Mouse (Mus musculus): ENCODE measurements around the gene Pou2af1.

Pou2af1 gene

GRCm38 (mm10) chr9:51213023-51213728 lies at the start of gene Pou2af1:
TSS of gene Pou2af1 (plus strand) at chr9:51213708.
- DNase-seq (ENCODE audit: low spot score) = no peak

- DNase-seq (ENCODE audit: low spot score) = no peak
Measured at GRCm38 (mm10) chr9:51163989-51164388, 49.5 kb upstream of the Pou2af1 start.

DNA sequence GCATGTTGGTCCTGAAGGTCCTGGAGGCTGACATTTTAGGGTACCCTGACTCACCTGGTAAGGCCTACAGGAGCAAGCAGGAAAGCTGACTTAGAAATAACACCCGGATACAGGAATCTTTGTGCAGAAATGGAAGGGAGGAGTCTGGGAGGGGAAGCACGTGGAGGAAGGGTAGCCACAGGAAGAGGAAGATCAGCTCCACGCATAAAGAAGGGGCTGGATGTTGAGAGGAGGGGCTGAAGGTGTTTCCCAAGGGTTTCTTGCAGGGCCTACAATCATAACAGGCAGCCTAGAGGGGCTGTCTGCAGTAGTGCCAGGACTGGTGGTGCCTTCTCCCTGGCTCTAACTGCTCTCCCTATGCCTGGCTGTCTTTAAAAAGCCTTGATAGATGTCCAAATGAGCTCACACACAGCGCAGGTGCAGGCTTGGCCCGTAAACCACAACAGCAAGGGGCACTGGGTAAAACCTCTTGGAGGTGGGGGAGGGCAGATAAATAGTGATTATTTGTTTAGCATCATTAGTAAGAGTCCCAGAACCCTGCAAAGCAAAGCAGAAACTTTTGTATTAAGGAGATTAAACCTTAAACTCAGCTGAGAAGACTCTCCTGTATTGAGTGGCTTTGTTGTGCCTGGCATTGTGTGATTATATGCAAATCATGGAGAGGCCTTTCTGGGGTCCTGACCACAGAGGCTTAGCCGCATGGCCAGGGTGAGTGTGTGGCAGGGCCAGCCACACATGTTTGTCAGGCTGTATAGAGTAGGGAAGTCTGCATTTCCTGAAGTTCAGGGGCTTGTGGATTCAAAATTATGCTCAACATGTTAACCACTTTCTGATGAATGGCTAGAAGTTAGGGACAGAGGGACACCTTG lies 48.0 kb upstream of the Pou2af1 start, which contains the start of gene Gm32742:
Gene Gm32742, minus strand, starts transcription at position 206 of the 869 bp plus-strand sequence.
- DNase-seq (ENCODE audit: low spot score) = no peak

DNA sequence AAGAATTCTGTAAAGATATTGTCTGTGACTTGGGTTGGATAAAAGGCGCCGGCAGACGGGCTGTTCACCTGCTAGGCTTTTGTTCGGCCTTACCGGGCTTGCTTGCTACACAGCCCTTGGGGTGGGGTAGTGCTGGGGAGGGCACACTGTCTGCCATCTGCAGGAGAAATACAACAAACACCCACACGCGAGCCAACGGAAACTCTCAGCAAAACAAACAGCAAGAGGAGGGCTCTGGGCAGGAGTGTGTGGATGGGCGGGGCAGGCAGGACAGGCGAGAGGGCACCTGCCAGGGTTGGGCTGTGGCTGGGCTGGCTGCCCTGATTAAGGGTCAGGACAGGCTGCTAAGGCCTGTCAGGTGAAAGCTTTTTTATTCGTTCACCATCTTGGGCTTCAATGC lies 45.6 kb upstream of the Pou2af1 start:
- peak; percentile 26 for DNase-seq (ENCODE audit: low spot score)

DNA sequence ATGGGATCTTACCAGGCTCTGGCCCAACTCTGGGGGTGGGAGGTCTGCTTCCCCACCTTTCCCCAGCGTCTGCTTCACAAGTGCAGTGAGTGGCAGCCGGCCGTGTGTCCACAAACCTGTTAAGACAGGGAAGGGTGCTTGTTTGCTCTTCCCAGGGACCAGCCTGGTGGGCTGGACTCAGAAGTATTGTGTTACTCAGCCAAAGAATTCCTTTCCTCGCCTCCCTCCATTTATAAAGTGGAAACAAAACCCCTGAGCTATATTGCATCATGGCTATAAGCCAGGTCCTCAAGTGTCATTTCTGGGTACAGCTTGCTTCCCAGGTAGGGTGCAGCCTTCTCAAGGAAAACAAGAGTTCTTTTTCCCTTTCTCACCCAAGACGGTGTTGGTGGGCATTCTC lies 44.8 kb upstream of the Pou2af1 start:
- no peak for DNase-seq (ENCODE audit: low spot score)

DNA sequence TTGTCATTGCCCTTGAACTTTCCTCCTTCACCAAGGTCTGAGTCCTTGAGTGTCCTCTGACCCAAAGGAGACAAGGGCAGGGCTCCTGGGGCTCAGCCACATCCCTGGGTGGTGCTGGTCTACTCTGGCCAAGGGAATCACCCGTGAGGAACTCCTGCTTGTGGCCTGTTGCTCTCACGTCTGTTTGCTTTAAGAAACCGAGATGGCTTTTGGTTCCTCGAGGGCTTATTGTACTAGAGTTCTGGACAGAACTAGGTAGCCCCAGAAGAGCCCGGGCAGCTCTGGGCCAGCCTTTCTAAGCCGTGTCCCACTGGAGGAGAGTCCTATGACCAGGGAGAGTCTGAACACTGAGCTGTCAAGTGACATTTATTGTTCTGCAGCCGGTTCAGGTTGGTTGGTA lies 44.4 kb upstream of the Pou2af1 start:
- DNase-seq (ENCODE audit: low spot score) = no peak

DNA sequence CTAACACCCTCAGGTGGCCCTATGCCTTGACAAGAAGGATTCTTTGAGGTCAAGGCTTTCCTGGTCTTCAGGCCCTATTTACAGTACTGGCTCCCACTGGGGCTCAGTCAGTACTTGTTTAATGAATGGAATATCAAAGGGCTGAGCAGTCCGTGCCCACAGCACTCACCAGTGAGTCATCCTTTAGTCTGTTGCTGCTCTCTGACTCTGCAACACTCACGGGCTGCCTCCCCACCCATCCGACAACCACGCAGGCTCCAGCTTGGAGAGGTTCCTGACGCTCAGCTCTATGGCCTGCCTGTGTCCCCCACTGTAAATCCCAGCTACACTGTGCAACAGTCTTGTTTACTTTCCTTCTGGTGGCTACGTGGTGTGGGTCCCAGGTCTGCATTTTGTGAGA lies 43.2 kb upstream of the Pou2af1 start:
- DNase-seq (ENCODE audit: low spot score) = no peak

- DNase-seq (ENCODE audit: low spot score) = peak; percentile 27
Measured at GRCm38 (mm10) chr9:51174890-51175464, 38.5 kb upstream of the Pou2af1 start.

- DNase-seq (ENCODE audit: low spot score) = no peak
Measured at GRCm38 (mm10) chr9:51175722-51176121, 37.8 kb upstream of the Pou2af1 start.

GRCm38 (mm10) chr9:51178297-51178696 lies 35.2 kb upstream of the Pou2af1 start:
- no peak for DNase-seq (ENCODE audit: low spot score)

GRCm38 (mm10) chr9:51180621-51181020 lies 32.9 kb upstream of the Pou2af1 start:
- DNase-seq (ENCODE audit: low spot score) = no peak

DNA sequence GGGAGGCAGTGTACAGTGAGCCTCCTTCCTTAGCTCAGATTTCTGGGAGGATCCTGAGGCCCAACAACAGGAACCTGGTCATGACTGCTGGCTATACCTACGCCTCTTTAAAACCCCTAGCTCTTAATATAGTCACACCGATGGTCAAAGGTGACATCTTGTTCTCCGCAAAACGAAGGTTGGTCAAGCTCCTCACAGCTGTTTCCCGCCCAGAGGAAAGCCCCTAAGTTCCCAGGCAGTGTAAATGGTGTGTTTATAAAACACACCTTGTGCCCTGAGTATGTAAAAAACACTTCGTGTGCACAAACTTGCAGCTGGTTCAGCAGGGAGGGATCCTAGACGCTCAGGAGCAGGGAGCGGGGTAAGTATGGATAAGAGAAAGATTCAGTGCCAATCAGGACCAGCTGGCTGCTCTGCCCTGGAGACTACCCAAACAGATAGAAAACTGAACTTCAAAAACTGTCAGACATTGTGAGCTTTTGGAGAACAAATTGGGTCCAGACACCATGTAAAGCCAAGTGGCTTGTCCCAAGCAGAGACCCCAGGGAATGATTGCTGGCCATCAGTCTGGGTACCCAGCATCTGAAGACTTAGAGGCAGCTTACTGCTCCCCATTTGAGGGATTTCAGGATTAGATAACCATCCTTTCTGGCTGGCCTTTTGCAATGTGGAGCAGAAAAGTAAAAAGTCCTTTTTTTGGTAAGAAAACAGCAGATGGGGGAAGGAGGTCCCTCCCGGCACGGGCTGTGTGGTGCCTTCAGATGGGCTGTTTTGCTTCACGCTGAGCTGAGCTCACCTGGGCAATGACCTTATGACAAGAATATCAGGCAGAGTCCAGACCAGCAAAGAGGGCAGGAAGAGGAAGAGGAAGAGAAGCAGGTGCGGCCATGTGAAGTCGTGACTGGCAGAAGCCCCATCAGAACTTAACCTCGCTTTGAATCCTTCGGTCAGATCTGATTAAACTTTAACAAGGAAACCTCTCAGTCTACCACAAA lies 30.5 kb upstream of the Pou2af1 start:
- DNase-seq (ENCODE audit: low spot score) = no peak

GRCm38 (mm10) chr9:51185386-51185785 lies 28.1 kb upstream of the Pou2af1 start:
- DNase-seq (ENCODE audit: low spot score) = no peak

GRCm38 (mm10) chr9:51185871-51186270 lies 27.6 kb upstream of the Pou2af1 start:
- no peak for DNase-seq (ENCODE audit: low spot score)

- no peak for DNase-seq (ENCODE audit: low spot score)
Measured at GRCm38 (mm10) chr9:51190655-51191054, 22.9 kb upstream of the Pou2af1 start.

- DNase-seq (ENCODE audit: low spot score) = no peak
Measured at GRCm38 (mm10) chr9:51194790-51195189, 18.7 kb upstream of the Pou2af1 start.

GRCm38 (mm10) chr9:51208974-51209332 lies 4.6 kb upstream of the Pou2af1 start:
- DNase-seq (ENCODE audit: low spot score) = no peak

GRCm38 (mm10) chr9:51211191-51211590 lies 2.3 kb upstream of the Pou2af1 start:
- DNase-seq (ENCODE audit: low spot score) = no peak

DNA sequence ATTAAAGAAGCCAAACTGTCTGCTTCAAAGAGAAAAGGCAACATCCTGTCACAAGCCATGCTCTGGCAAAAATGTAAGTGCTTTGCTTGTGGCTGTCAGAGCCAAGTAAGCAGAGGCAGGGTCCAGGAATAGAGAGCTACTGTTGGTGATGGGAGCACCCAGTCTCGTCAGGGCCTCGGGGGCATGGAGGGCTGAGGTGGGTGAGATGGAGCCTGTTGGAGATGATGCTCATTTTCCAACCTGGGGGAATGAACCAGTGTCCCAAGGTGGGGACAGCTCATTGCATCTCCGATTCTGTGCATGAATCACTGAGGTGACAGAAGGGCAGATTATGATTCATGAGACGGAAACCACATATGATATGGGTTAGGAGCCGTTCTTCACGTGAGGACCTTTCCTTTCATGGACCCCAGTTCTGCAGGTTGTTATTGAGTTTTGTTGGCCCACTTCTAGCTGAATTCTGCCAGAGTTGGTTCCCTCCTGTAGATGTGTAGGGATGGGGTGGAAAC lies 275 bp downstream of the Pou2af1 start:
- DNase-seq (ENCODE audit: low spot score) = no peak

DNA sequence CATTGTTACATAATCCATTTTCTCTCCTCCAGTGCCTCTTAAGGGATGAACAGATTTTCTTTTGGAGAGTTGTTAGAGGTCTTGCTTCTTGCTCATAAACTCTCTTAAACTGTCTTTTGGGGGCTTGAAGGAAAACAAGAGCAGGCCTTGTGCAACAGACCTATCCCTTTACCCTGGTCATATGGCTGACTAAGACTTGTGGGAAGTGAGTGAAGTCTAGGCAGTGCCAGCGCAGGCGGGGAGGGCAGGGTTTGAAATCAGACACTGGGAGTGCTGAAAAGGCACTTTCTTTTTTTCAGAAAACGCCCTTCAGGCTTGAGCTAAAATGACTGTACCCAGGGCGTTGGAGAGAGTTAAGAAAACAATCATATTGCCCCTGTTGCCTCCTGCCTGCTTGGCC lies 1.8 kb downstream of the Pou2af1 start:
- DNase-seq (ENCODE audit: low spot score) = no peak

DNA sequence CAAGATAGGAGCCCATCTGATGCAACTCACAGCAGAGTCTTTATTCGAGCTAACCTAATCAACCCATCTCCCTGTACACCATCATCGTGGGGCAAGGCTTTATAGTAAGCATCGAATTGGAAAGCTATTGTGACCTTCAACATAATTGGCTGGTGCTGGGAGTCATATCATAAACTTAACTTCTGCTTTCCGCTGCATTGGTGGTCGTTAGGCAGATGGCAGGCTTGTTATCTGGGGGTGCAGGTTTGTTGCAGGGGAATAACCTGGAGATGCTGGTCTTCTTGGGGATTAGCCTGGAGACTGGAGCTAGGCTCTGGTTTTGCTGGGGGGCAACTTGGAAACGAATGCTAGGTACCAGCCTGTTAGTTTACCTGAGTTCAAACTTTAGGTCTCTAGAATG lies 2.4 kb downstream of the Pou2af1 start:
- no peak for DNase-seq (ENCODE audit: low spot score)

Data from urinary bladder, postnatal 25 days (tissue).